Mouse (Mus musculus) intestine, embryonic 16.5 days (tissue): Measurements from ENCODE around the gene Snap23. TPM values are rescaled to one million over a fixed set of nuclear protein-coding genes. Genes with fewer than 3 reads are reported as not detected.
A peak's percentile ranks its signal among the peaks of the same experiment; 100 is the strongest.

ENCODE experiments used
- ATAC-seq: fragments of 200-750 bp; cut with Nextera tagmentation; 2 replicates; pipeline ENCODE4 v1.8.0; 2017; ENCODE audit warnings: moderate TSS enrichment, moderate library complexity
- H3K27ac ChIP-seq: fragments of 300-500 bp; sonication (generic); 2 replicates; pipeline ENCODE4 v1.5.1; 2014; ENCODE audit warnings: mild to moderate bottlenecking, low read length
- H3K27me3 ChIP-seq: fragments of 300-500 bp; sonication (generic); replicated peaks from 2 replicates; pipeline ENCODE4 v1.6.1; 2014; ENCODE audit warnings: low read length, control low read depth, mixed read lengths; ENCODE audit not compliant: control insufficient read depth, insufficient read depth
- H3K36me3 ChIP-seq: fragments of 300-500 bp; sonication (generic); 2 replicates; pipeline ENCODE4 v1.6.1; 2014; ENCODE audit warnings: low read length, control low read depth; ENCODE audit not compliant: control insufficient read depth, insufficient read depth
- H3K4me1 ChIP-seq: fragments of 300-500 bp; sonication (generic); 2 replicates; pipeline ENCODE4 v1.6.1; 2014; ENCODE audit warnings: low read length, control low read depth, mixed read lengths; ENCODE audit not compliant: control insufficient read depth, insufficient read depth
- H3K4me2 ChIP-seq: fragments of 300-500 bp; sonication (generic); 2 replicates; pipeline ENCODE4 v1.6.1; 2014; ENCODE audit warnings: low read depth, low read length, control low read depth
- H3K4me3 ChIP-seq: fragments of 300-500 bp; sonication (generic); 2 replicates; pipeline ENCODE4 v1.5.1; 2014; ENCODE audit warnings: mild to moderate bottlenecking, low read length
- H3K9ac ChIP-seq: fragments of 300-500 bp; sonication (generic); 2 replicates; pipeline ENCODE4 v1.6.1; 2014; ENCODE audit warnings: low read depth, low read length
- H3K9me3 ChIP-seq: fragments of 300-500 bp; sonication (generic); 2 replicates; pipeline ENCODE4 v1.6.1; 2016; ENCODE audit warnings: low read length, control low read depth; ENCODE audit not compliant: control insufficient read depth
- WGBS: fragments of 180-500 bp; shearing (Covaris S2); extraction: QIAGEN DNeasy Blood & Tissue Kit; methylation state at CpG from one replicate; pipeline ENCODE4 v1.1.7; 2014; 5-methylcytosine and 5-hydroxymethylcytosine counted together
- polyA plus RNA-seq: library from polyadenylated mRNA; unstranded; fragments of >200 nt; fragmentation: Nextera tagmentation; extraction: Ambion mirVana; gene quantifications from 2 replicates; pipeline ENCODE4 v1.2.1, GENCODE M21; 2015

Gene Snap23
- polyA plus RNA-seq, 1 experiment from 2014 or later, result 55.8 TPM

DNA sequence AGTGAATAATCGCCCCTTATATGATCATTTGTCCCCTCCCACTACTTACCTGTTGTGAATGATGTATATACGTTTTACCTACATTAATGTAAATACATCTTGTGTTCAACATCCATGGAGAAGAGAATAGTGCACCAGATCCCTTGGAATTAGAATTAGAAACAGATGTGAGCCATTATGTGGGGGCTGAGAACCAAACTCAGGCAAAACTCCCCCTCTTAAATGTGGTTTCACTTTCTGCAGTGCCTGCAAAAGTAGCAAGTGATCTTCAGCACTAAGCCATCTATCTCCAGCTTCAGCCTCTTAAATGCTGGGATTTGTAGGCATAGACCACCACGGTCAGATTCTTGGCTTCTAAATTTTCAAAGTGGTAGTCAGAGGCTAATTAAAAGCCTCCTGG, 7.7 kb downstream of the Snap23 start:
- H3K36me3 ChIP-seq, result 0 out of 2 replicates have a peak, but pooled peaks cover 3% of the 10 kb centered on the region
- no peaks in the 10 kb centered on the region for H3K27me3 ChIP-seq
- H3K9ac ChIP-seq, result no peak overlapping the region
- no peak overlapping the region for H3K4me2 ChIP-seq
- no peak overlapping the region for H3K27ac ChIP-seq
- H3K9me3 ChIP-seq, result no peaks in the 10 kb centered on the region
- no peaks in the 10 kb centered on the region for H3K4me1 ChIP-seq
- ATAC-seq, result no peak
- no peak overlapping the region for H3K4me3 ChIP-seq
- WGBS, result 90% methylated on average over 3 of the region's 3 CpGs

DNA sequence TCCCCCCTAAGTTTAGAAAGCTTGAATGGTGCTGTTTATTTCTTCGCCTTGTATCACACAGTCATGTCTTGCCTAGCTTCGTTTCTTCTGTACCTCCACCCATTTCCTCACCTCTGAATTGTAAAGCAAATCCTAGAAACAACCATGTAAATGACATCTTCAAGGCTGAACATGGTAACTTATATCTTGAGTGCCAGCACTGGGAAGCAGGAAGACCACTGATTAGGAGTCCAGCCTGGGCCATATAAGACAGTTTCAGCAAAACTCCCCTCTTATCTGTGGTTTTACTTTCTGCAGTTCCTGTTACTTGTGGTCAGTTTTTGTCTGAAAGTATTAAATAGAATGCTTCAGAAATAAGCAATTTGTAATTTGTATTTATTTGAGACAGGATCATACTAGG, 8.5 kb downstream of the Snap23 start:
- Histone ChIP-seq H3K36me3 (0 out of 2 replicates have a peak, but pooled peaks cover 3% of the 10 kb centered on the region), H3K4me2 (no peak overlapping the region), H3K4me3 (no peak overlapping the region), H3K9me3 (no peaks in the 10 kb centered on the region), H3K9ac (no peak overlapping the region), H3K4me1 (no peaks in the 10 kb centered on the region), H3K27ac (no peak overlapping the region), H3K27me3 (no peaks in the 10 kb centered on the region)
- no peak for ATAC-seq
- WGBS, result 90% methylated on average over 2 of the region's 2 CpGs

DNA sequence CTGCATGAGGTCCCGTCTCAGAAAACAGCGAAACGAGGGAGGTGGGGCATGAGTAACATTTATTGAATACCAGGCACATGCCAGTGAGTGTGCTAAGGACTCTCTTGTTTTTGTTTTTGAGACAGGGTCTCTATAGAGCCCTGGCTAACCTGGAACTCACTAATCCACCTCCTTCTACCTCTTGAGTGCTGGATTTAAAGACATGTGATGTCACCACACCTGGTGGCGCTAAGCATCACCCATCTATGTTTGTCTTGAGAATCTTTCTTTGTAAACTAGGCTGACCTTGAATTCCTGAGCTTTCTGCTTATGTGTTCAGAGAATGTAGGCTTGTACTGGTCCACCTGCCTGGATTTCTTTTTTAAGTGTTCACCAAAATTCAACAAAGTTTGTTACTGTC, 10.3 kb downstream of the Snap23 start:
- Histone ChIP-seq H3K27me3 (no peaks in the 10 kb centered on the region), H3K9ac (no peak overlapping the region), H3K36me3 (no peaks in the 10 kb centered on the region), H3K4me2 (no peak overlapping the region), H3K4me1 (no peaks in the 10 kb centered on the region), H3K27ac (0 out of 2 replicates have a peak overlapping the region, but pooled peaks have one; percentile 13), H3K9me3 (no peaks in the 10 kb centered on the region), H3K4me3 (no peak overlapping the region)
- 68% methylated on average over 4 of the region's 4 CpGs for WGBS
- peak; percentile 40; the same call in 1 of the 2 replicates for ATAC-seq

- H3K4me1 ChIP-seq, result no peaks in the 10 kb centered on the region
- ATAC-seq, result peak; percentile 78
- WGBS, result 52% methylated on average over 5 of the region's 5 CpGs
- no peaks in the 10 kb centered on the region for H3K36me3 ChIP-seq
- H3K9me3 ChIP-seq, result no peaks in the 10 kb centered on the region
- no peak overlapping the region for H3K4me3 ChIP-seq
- no peak overlapping the region for H3K9ac ChIP-seq
- H3K4me2 ChIP-seq, result no peak overlapping the region
- H3K27me3 ChIP-seq, result no peaks in the 10 kb centered on the region
- no peak overlapping the region for H3K27ac ChIP-seq
These were observed 10.8 kb downstream of the Snap23 start for GRCm38 (mm10) chr2:120578286-120578685.

DNA sequence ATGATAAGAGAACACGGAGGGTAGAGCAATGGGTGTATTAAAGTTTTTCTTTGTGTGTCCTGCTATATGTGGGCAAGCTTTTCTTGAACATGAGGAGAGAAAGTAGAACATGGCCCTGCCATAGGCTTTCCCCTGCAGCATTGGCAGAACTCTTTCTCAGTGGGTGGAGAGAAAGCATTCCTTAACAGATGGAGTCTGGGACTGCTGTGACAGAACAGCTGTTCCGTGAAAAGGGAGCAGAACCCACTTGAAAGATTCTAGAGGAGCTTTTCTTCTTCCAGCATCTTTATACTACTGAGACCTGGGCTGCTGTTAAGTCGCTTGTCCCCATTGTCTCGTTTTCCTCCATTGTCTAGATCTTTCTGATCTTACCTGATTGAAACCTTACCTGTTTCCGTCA, 22.3 kb downstream of the Snap23 start:
- Histone ChIP-seq H3K4me2 (no peak overlapping the region), H3K9me3 (no peaks in the 10 kb centered on the region), H3K9ac (no peak overlapping the region), H3K4me1 (no peaks in the 10 kb centered on the region), H3K27ac (no peak overlapping the region), H3K4me3 (no peak overlapping the region), H3K27me3 (no peaks in the 10 kb centered on the region), H3K36me3 (0 out of 2 replicates have a peak, but pooled peaks cover 4% of the 10 kb centered on the region)
- WGBS, result 83% methylated on average over 5 of the region's 5 CpGs
- ATAC-seq, result no peak

GRCm38 (mm10) chr2:120592227-120592626, 24.8 kb downstream of the Snap23 start:
- no peak overlapping the region for H3K4me2 ChIP-seq
- no peaks in the 10 kb centered on the region for H3K27me3 ChIP-seq
- ATAC-seq, result no peak
- WGBS, result 83% methylated on average over 1 of the region's 1 CpGs
- peaks cover 14% of the 10 kb centered on the region for H3K36me3 ChIP-seq
- no peaks in the 10 kb centered on the region for H3K4me1 ChIP-seq
- H3K27ac ChIP-seq, result no peak overlapping the region
- no peak overlapping the region for H3K4me3 ChIP-seq
- no peaks in the 10 kb centered on the region for H3K9me3 ChIP-seq
- H3K9ac ChIP-seq, result no peak overlapping the region

- Histone ChIP-seq H3K4me3 (no peak overlapping the region), H3K4me1 (no peaks in the 10 kb centered on the region), H3K27ac (no peak overlapping the region), H3K36me3 (peaks cover 19% of the 10 kb centered on the region), H3K4me2 (no peak overlapping the region), H3K9ac (no peak overlapping the region), H3K9me3 (no peaks in the 10 kb centered on the region), H3K27me3 (no peaks in the 10 kb centered on the region)
- 96% methylated on average over 2 of the region's 2 CpGs for WGBS
- no peak for ATAC-seq
These were observed 30.3 kb downstream of the Snap23 start for GRCm38 (mm10) chr2:120597734-120598133.

DNA sequence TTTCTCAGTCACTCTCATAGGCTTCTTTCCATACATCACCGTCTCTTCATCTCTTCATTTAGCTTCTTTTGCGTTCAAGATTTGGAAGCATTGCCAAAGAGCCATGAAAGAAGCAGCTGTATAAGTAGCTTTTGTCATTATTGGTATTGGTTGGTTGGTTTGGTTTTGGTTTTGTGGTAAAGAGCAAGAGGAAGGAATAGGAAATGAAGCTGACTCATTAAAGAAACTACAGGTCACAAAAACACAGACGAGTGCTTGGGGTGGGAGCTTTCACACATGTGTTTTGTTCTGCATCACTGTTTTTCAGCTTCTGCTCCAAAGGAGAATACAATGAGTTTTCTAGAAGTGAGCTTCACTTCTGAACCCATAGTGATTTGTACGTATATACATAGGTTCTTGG, 32.0 kb downstream of the Snap23 start:
- no peak overlapping the region for H3K4me3 ChIP-seq
- peaks cover 19% of the 10 kb centered on the region for H3K36me3 ChIP-seq
- H3K27ac ChIP-seq, result no peak overlapping the region
- ATAC-seq, result no peak
- no peak overlapping the region for H3K9ac ChIP-seq
- no peak overlapping the region for H3K4me2 ChIP-seq
- no peaks in the 10 kb centered on the region for H3K27me3 ChIP-seq
- no peaks in the 10 kb centered on the region for H3K9me3 ChIP-seq
- H3K4me1 ChIP-seq, result no peaks in the 10 kb centered on the region
- 93% methylated on average over 4 of the region's 4 CpGs for WGBS

GRCm38 (mm10) chr2:120606021-120606690, 38.7 kb downstream of the Snap23 start:
- Histone ChIP-seq H3K36me3 (no peaks in the 10 kb centered on the region; the same call in 1 of the 2 replicates), H3K27ac (no peak overlapping the region), H3K4me3 (no peak overlapping the region), H3K4me2 (no peak overlapping the region), H3K9me3 (no peaks in the 10 kb centered on the region), H3K9ac (no peak overlapping the region), H3K27me3 (no peaks in the 10 kb centered on the region), H3K4me1 (peaks cover 10% of the 10 kb centered on the region)
- WGBS, result 85% methylated on average over 6 of the region's 6 CpGs
- ATAC-seq, result no peak
